Mouse (Mus musculus): ENCODE measurements around the gene Asic2.

The Asic2 gene

GRCm38 (mm10) chr11:80872509-80873474 is 1095.5 kb downstream of the Asic2 start:
- no peaks in the 10 kb centered on the region for H3K27me3 ChIP-seq (ENCODE audit: insufficient read depth, low read length)
- H3K36me3 ChIP-seq (ENCODE audit: insufficient read depth, low read length) = no peaks in the 10 kb centered on the region
- no peaks in the 10 kb centered on the region for H3K9me3 ChIP-seq (ENCODE audit: low read length)
- no peak for TF ChIP-seq NANOG (IDR thresholded peaks at IDR 0.05; ENCODE audit: borderline replicate concordance, low read length)
- peak; percentile 91 for TF ChIP-seq CTCF (conservative IDR thresholded peaks at IDR 0.05; ENCODE audit: low read length)
- TF ChIP-seq POU5F1 (IDR thresholded peaks at IDR 0.05; ENCODE audit: borderline replicate concordance, low read length) = no peak
- H3K4me3 ChIP-seq (replicated peaks; ENCODE audit: low read length) = no peak overlapping the region
- peaks cover 10% of the 10 kb centered on the region; the same call in 1 of the 2 replicates for H3K4me1 ChIP-seq (replicated peaks; ENCODE audit: low read depth, low read length)

- Histone ChIP-seq H3K4me3 (replicated peaks; ENCODE audit: low read length) (no peak overlapping the region), H3K4me1 (replicated peaks; ENCODE audit: low read depth, low read length) (0 out of 2 replicates have a peak, but pooled peaks cover 3% of the 10 kb centered on the region), H3K27me3 (ENCODE audit: insufficient read depth, low read length) (peaks cover 2% of the 10 kb centered on the region; the same call in 1 of the 2 replicates), H3K36me3 (ENCODE audit: insufficient read depth, low read length) (no peaks in the 10 kb centered on the region), H3K9me3 (ENCODE audit: low read length) (no peaks in the 10 kb centered on the region)
- TF ChIP-seq NANOG (IDR thresholded peaks at IDR 0.05; ENCODE audit: borderline replicate concordance, low read length) (no peak), CTCF (conservative IDR thresholded peaks at IDR 0.05; ENCODE audit: low read length) (no peak), POU5F1 (IDR thresholded peaks at IDR 0.05; ENCODE audit: borderline replicate concordance, low read length) (no peak)
These were observed 1100.2 kb downstream of the Asic2 start for GRCm38 (mm10) chr11:80868039-80868438.

GRCm38 (mm10) chr11:80862941-80863340 is 1105.3 kb downstream of the Asic2 start:
- Histone ChIP-seq H3K27me3 (ENCODE audit: insufficient read depth, low read length) (peaks cover 2% of the 10 kb centered on the region; the same call in 1 of the 2 replicates), H3K9me3 (ENCODE audit: low read length) (no peaks in the 10 kb centered on the region), H3K4me1 (replicated peaks; ENCODE audit: low read depth, low read length) (no peaks in the 10 kb centered on the region), H3K4me3 (replicated peaks; ENCODE audit: low read length) (no peak overlapping the region), H3K36me3 (ENCODE audit: insufficient read depth, low read length) (no peaks in the 10 kb centered on the region)
- TF ChIP-seq NANOG (IDR thresholded peaks at IDR 0.05; ENCODE audit: borderline replicate concordance, low read length) (no peak), CTCF (conservative IDR thresholded peaks at IDR 0.05; ENCODE audit: low read length) (no peak), POU5F1 (IDR thresholded peaks at IDR 0.05; ENCODE audit: borderline replicate concordance, low read length) (no peak)

- Histone ChIP-seq H3K9me3 (ENCODE audit: low read length) (no peaks in the 10 kb centered on the region), H3K27me3 (ENCODE audit: insufficient read depth, low read length) (peaks cover under 1% of the 10 kb centered on the region), H3K4me1 (replicated peaks; ENCODE audit: low read depth, low read length) (0 out of 2 replicates have a peak, but pooled peaks cover 6% of the 10 kb centered on the region), H3K4me3 (replicated peaks; ENCODE audit: low read length) (no peak within 1 kb of the TSS), H3K36me3 (ENCODE audit: insufficient read depth, low read length) (no peaks in the 10 kb centered on the region)
- TF ChIP-seq POU5F1 (IDR thresholded peaks at IDR 0.05; ENCODE audit: borderline replicate concordance, low read length) (no peak), CTCF (conservative IDR thresholded peaks at IDR 0.05; ENCODE audit: low read length) (no peak), NANOG (IDR thresholded peaks at IDR 0.05; ENCODE audit: borderline replicate concordance, low read length) (no peak)
These were observed 1110.2 kb downstream of the Asic2 start, which contains the start of gene Spaca3 for GRCm38 (mm10) chr11:80858065-80858464. Gene Spaca3, plus strand, starts transcription at chr11:80858365.

GRCm38 (mm10) chr11:80856827-80857226 is 1111.4 kb downstream of the Asic2 start:
- H3K9me3 ChIP-seq (ENCODE audit: low read length) = no peaks in the 10 kb centered on the region
- no peaks in the 10 kb centered on the region for H3K36me3 ChIP-seq (ENCODE audit: insufficient read depth, low read length)
- H3K4me3 ChIP-seq (replicated peaks; ENCODE audit: low read length) = no peak overlapping the region
- H3K27me3 ChIP-seq (ENCODE audit: insufficient read depth, low read length) = peaks cover 3% of the 10 kb centered on the region; the same call in 1 of the 2 replicates
- no peak for TF ChIP-seq NANOG (IDR thresholded peaks at IDR 0.05; ENCODE audit: borderline replicate concordance, low read length)
- no peak for TF ChIP-seq CTCF (conservative IDR thresholded peaks at IDR 0.05; ENCODE audit: low read length)
- no peak for TF ChIP-seq POU5F1 (IDR thresholded peaks at IDR 0.05; ENCODE audit: borderline replicate concordance, low read length)
- H3K4me1 ChIP-seq (replicated peaks; ENCODE audit: low read depth, low read length) = 0 out of 2 replicates have a peak, but pooled peaks cover 11% of the 10 kb centered on the region

- no peaks in the 10 kb centered on the region for H3K36me3 ChIP-seq (ENCODE audit: insufficient read depth, low read length)
- no peak overlapping the region for H3K4me3 ChIP-seq (replicated peaks; ENCODE audit: low read length)
- H3K4me1 ChIP-seq (replicated peaks; ENCODE audit: low read depth, low read length) = 0 out of 2 replicates have a peak, but pooled peaks cover 11% of the 10 kb centered on the region
- peaks cover 3% of the 10 kb centered on the region; the same call in 1 of the 2 replicates for H3K27me3 ChIP-seq (ENCODE audit: insufficient read depth, low read length)
- no peaks in the 10 kb centered on the region for H3K9me3 ChIP-seq (ENCODE audit: low read length)
- no peak for TF ChIP-seq CTCF (conservative IDR thresholded peaks at IDR 0.05; ENCODE audit: low read length)
- no peak for TF ChIP-seq NANOG (IDR thresholded peaks at IDR 0.05; ENCODE audit: borderline replicate concordance, low read length)
- TF ChIP-seq POU5F1 (IDR thresholded peaks at IDR 0.05; ENCODE audit: borderline replicate concordance, low read length) = no peak
These were observed 1113.3 kb downstream of the Asic2 start for GRCm38 (mm10) chr11:80854908-80855307.

GRCm38 (mm10) chr11:80854430-80854829 is 1113.8 kb downstream of the Asic2 start:
- 0 out of 2 replicates have a peak, but pooled peaks cover 11% of the 10 kb centered on the region for H3K4me1 ChIP-seq (replicated peaks; ENCODE audit: low read depth, low read length)
- H3K9me3 ChIP-seq (ENCODE audit: low read length) = no peaks in the 10 kb centered on the region
- TF ChIP-seq POU5F1 (IDR thresholded peaks at IDR 0.05; ENCODE audit: borderline replicate concordance, low read length) (no peak), CTCF (conservative IDR thresholded peaks at IDR 0.05; ENCODE audit: low read length) (no peak), NANOG (IDR thresholded peaks at IDR 0.05; ENCODE audit: borderline replicate concordance, low read length) (no peak)
- H3K36me3 ChIP-seq (ENCODE audit: insufficient read depth, low read length) = no peaks in the 10 kb centered on the region
- peaks cover 5% of the 10 kb centered on the region; the same call in 1 of the 2 replicates for H3K27me3 ChIP-seq (ENCODE audit: insufficient read depth, low read length)
- H3K4me3 ChIP-seq (replicated peaks; ENCODE audit: low read length) = no peak overlapping the region

- TF ChIP-seq POU5F1 (IDR thresholded peaks at IDR 0.05; ENCODE audit: borderline replicate concordance, low read length) (no peak), NANOG (IDR thresholded peaks at IDR 0.05; ENCODE audit: borderline replicate concordance, low read length) (no peak), CTCF (conservative IDR thresholded peaks at IDR 0.05; ENCODE audit: low read length) (no peak)
- Histone ChIP-seq H3K4me3 (replicated peaks; ENCODE audit: low read length) (no peak overlapping the region), H3K36me3 (ENCODE audit: insufficient read depth, low read length) (no peaks in the 10 kb centered on the region), H3K4me1 (replicated peaks; ENCODE audit: low read depth, low read length) (0 out of 2 replicates have a peak, but pooled peaks cover 11% of the 10 kb centered on the region), H3K9me3 (ENCODE audit: low read length) (no peaks in the 10 kb centered on the region), H3K27me3 (ENCODE audit: insufficient read depth, low read length) (peaks cover 7% of the 10 kb centered on the region; the same call in 1 of the 2 replicates)
These were observed 1115.2 kb downstream of the Asic2 start for GRCm38 (mm10) chr11:80853014-80853413.

Measured in E14TG2a.4 (cell line).